ENCODE assay signal across 8 mouse cellular contexts in genomic region chr2:158409595-158410021, GRCm38 (mm10). TPM values are rescaled to one million over a fixed set of nuclear protein-coding genes. Genes with fewer than 3 reads are reported as not detected.
DNase-seq lines count a peak whose midpoint lies in the region; ATAC-seq and TF ChIP-seq lines count a peak whose summit lies in the region.

Ralgapb (plus strand) TSS chr2:158409848.

- H3K4me2 ChIP-seq in embryonic facial prominence, embryonic 14.5 days (ENCODE audit: low read depth, low read length) = peak within 1 kb of the TSS; percentile 94
- H3K4me2 ChIP-seq in limb, embryonic 13.5 days (replicated peaks) = peak within 1 kb of the TSS; percentile 92
- H3K4me2 ChIP-seq in midbrain, embryonic 16.5 days (ENCODE audit: low read length) = peak within 1 kb of the TSS; percentile 93

- TF ChIP-seq CTCF in heart, adult 2 months (IDR thresholded peaks at IDR 0.05) = peak; percentile 88

- DNase-seq in 3T3-L1 (ENCODE audit: low read depth, low spot score) = peak; percentile 98
- DNase-seq in adrenal gland, postnatal 4 days (ENCODE audit: low spot score in 2 of 2) = peak; percentile 97 to 98
- peak; percentile 98 for DNase-seq in embryonic facial prominence, embryonic 14.5 days (ENCODE audit: low spot score)
- peak; percentile 99 for DNase-seq in heart, adult 2 months
- DNase-seq in kidney, adult 8-10 months = peak; percentile 98 to 99
- DNase-seq in spleen, postnatal 10 days (ENCODE audit: low spot score in 2 of 2) = peak; percentile 98 to 99

- peak within 1 kb of the TSS; percentile 81 for H3K27ac ChIP-seq in embryonic facial prominence, embryonic 14.5 days (replicated peaks; ENCODE audit: low read depth, low read length)
- peak within 1 kb of the TSS; percentile 88 for H3K27ac ChIP-seq in heart, adult 2 months
- H3K27ac ChIP-seq in limb, embryonic 13.5 days = peak within 1 kb of the TSS; percentile 81; the same call in 1 of the 2 replicates
- peak within 1 kb of the TSS; percentile 92 for H3K27ac ChIP-seq in midbrain, embryonic 16.5 days (ENCODE audit: low read length)

- WGBS in embryonic facial prominence, embryonic 14.5 days = 0% methylated on average over 23 of the region's 46 CpGs
- under 1% methylated on average over 46 of the region's 46 CpGs for WGBS in heart, adult 2 months
- WGBS in limb, embryonic 13.5 days = under 1% methylated on average over 46 of the region's 46 CpGs
- under 1% methylated on average over 43 of the region's 46 CpGs for WGBS in midbrain, embryonic 16.5 days

- no peaks in the 10 kb centered on the region for H3K9me3 ChIP-seq in embryonic facial prominence, embryonic 14.5 days (ENCODE audit: control insufficient read depth, low read length)
- H3K9me3 ChIP-seq in limb, embryonic 13.5 days = no peaks in the 10 kb centered on the region
- H3K9me3 ChIP-seq in midbrain, embryonic 16.5 days (replicated peaks; ENCODE audit: control insufficient read depth, low read length, poor library complexity, severe bottlenecking) = no peaks in the 10 kb centered on the region

- H3K27me3 ChIP-seq in embryonic facial prominence, embryonic 14.5 days (replicated peaks; ENCODE audit: control insufficient read depth, insufficient read depth, low read length) = no peaks in the 10 kb centered on the region
- no peaks in the 10 kb centered on the region for H3K27me3 ChIP-seq in heart, adult 2 months (ENCODE audit: control insufficient read depth, insufficient read depth, low read length)
- no peaks in the 10 kb centered on the region for H3K27me3 ChIP-seq in limb, embryonic 13.5 days
- no peaks in the 10 kb centered on the region for H3K27me3 ChIP-seq in midbrain, embryonic 16.5 days (ENCODE audit: control insufficient read depth, insufficient read depth, low read depth, low read length)

- no peak for TF ChIP-seq EP300 in heart, adult 2 months (IDR thresholded peaks at IDR 0.05; ENCODE audit: insufficient read depth, low read depth, low read length)

- peak within 1 kb of the TSS; percentile 89 for H3K4me3 ChIP-seq in embryonic facial prominence, embryonic 14.5 days (ENCODE audit: low read depth, low read length)
- peak within 1 kb of the TSS; percentile 93 for H3K4me3 ChIP-seq in heart, adult 2 months
- peak within 1 kb of the TSS; percentile 96 for H3K4me3 ChIP-seq in limb, embryonic 13.5 days
- peak within 1 kb of the TSS; percentile 67 for H3K4me3 ChIP-seq in midbrain, embryonic 16.5 days (ENCODE audit: low read depth, low read length)

- peak; percentile 95 for ATAC-seq in embryonic facial prominence, embryonic 14.5 days (ENCODE audit: low read depth)
- ATAC-seq in limb, embryonic 13.5 days (ENCODE audit: low FRiP score, low read depth) = peak; percentile 90
- ATAC-seq in midbrain, embryonic 16.5 days = peak; percentile 88

- intact Hi-C loops in heart, adult 2 months (cut with DNase I) = loop anchor here (2.0 kb wide), 1 partner anchor 49 kb away; no protein-coding TSS in a partner anchor

- peak; percentile 55; the same call in 1 of the 2 replicates for TF ChIP-seq POLR2A in heart, adult 2 months (IDR thresholded peaks at IDR 0.05; ENCODE audit: insufficient read depth, low read depth, low read length)

- peak within 1 kb of the TSS; percentile 95 for H3K9ac ChIP-seq in embryonic facial prominence, embryonic 14.5 days (ENCODE audit: low read depth, low read length)
- peak within 1 kb of the TSS; percentile 94 for H3K9ac ChIP-seq in heart, adult 2 months (ENCODE audit: low read depth, low read length)
- peak within 1 kb of the TSS; percentile 90 for H3K9ac ChIP-seq in limb, embryonic 13.5 days
- peak within 1 kb of the TSS; percentile 90 for H3K9ac ChIP-seq in midbrain, embryonic 16.5 days (ENCODE audit: low read depth, low read length)

- H3K4me1 ChIP-seq in embryonic facial prominence, embryonic 14.5 days (ENCODE audit: control insufficient read depth, insufficient read depth, low read length) = peaks cover 6% of the 10 kb centered on the region
- peaks cover 11% of the 10 kb centered on the region for H3K4me1 ChIP-seq in heart, adult 2 months (ENCODE audit: control insufficient read depth, insufficient read depth, low read length)
- peaks cover 25% of the 10 kb centered on the region for H3K4me1 ChIP-seq in limb, embryonic 13.5 days
- H3K4me1 ChIP-seq in midbrain, embryonic 16.5 days (ENCODE audit: control insufficient read depth, insufficient read depth, low read length) = peaks cover 31% of the 10 kb centered on the region

- peaks cover 5% of the 10 kb centered on the region for H3K79me2 ChIP-seq in heart, adult 2 months (replicated peaks; ENCODE audit: control insufficient read depth, insufficient read depth, low read length)

- H3K36me3 ChIP-seq in embryonic facial prominence, embryonic 14.5 days (ENCODE audit: control insufficient read depth, insufficient read depth, low read length) = no peaks in the 10 kb centered on the region
- peaks cover 17% of the 10 kb centered on the region; the same call in 1 of the 2 replicates for H3K36me3 ChIP-seq in heart, adult 2 months (ENCODE audit: control insufficient read depth, insufficient read depth, low read length)
- H3K36me3 ChIP-seq in limb, embryonic 13.5 days = no peaks in the 10 kb centered on the region
- H3K36me3 ChIP-seq in midbrain, embryonic 16.5 days (ENCODE audit: control insufficient read depth, insufficient read depth, low read length) = no peaks in the 10 kb centered on the region

RNA-seq across cellular contexts. Expression of gene Ralgapb, which starts in this region (rescaled TPM):
- 10 to 100 TPM; 37.3 to 48.5 TPM for total RNA-seq in adrenal gland, postnatal 4 days (2021)
- polyA plus RNA-seq in embryonic facial prominence, embryonic 14.5 days (2014; fragmentation: Nextera tagmentation; extraction: Ambion mirVana) = 18.0 and 18.8 TPM in 2 replicates
- 10 to 100 TPM; 33.7 to 34.5 TPM for total RNA-seq in heart, adult 2 months (2021)
- 14.6 and 32.2 TPM in 2 replicates for polyA plus RNA-seq in heart, adult 2 months (2012; rRNA removed)
- 17.5 and 18.6 TPM in 2 replicates for polyA plus RNA-seq in limb, embryonic 13.5 days (2015; fragmentation: Nextera tagmentation; extraction: Ambion mirVana)
- polyA plus RNA-seq in midbrain, embryonic 16.5 days (2015; fragmentation: Nextera tagmentation; extraction: Ambion mirVana) = 19.9 and 25.2 TPM in 2 replicates

Comparison
In these comparisons a context has a peak if more than half of its experiments do, and no peak if none do; other contexts are left out.
1. Peak in every context shown above with its lines: DNase-seq, ATAC-seq, H3K4me3 ChIP-seq and H3K27ac ChIP-seq.